Mouse (Mus musculus) spleen, adult 2 months (tissue): ENCODE data around the gene Igf2.

Source experiments
- CTCF ChIP-seq: fragments of 200-500 bp; IDR thresholded peaks from 2 replicates; pipeline ENCODE4 v1.5.1; 2011; ENCODE audit warnings: mild to moderate bottlenecking, inconsistent platforms; ENCODE audit not compliant: insufficient read depth, insufficient read length, insufficient replicate concordance; ENCODE audit errors: extremely low read depth
- POLR2A ChIP-seq: fragments of 200-500 bp; IDR thresholded peaks from 2 replicates; pipeline ENCODE4 v1.6.1; 2011; ENCODE audit warnings: low read depth, low read length, inconsistent platforms

DNA sequence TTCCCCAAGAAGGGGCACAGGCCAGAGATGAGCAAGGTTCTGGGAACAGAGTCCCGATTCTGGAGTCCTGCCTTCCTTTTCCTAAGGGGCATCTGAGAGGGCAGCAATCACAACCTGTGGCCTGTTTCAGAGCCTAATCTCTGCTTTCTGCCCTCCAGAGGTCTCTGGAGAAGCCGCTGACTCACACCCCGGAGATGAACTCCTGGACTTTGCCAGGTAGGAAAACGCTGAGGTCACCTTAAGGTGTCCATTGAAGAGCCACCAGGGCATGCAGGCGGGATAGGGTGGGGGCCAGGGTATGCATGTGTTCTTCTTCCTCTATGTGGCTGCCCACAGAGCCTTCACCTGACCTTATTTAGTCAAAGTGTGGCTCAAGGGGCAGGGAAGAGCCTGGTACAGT is 1.3 kb downstream of the Igf2 start:
- TF ChIP-seq CTCF (no peak), POLR2A (no peak)
